In the genomic region with DNA sequence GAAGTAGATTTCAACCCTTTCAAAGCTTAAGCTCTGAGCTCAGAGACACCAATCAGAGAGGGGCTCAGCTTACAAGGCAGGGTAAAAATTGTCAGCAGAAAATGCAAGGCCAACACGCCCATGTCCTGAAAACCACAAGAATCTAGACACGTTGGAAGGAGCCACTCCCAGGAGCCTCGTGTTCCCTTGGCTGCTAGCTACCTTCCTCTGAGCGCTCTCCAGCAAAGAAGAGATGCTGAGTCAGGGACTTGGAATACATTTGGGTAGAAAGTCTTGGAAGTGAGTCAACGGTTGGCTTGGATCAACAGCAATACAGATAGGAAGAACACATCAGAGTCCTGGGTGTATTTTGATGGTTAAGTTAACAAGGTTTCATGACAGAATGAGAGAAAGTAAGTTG, we compare ENCODE assay signal across 15 mouse cellular contexts.
DNase-seq lines count a peak whose midpoint lies in the region; ATAC-seq and TF ChIP-seq lines count a peak whose summit lies in the region.
"Had no signal": no experiment of that assay in that cellular context is flagged by ENCODE, and none has a peak within 500 bp of the region (broad histone marks: within the 10 kb centered on the region; RNA-seq: fewer than 3 reads in every experiment).

No protein-coding gene starts in this region.

- no peak overlapping the region for H3K4me3 ChIP-seq in lung, adult 2 months (replicated peaks; ENCODE audit: extremely low read depth, low read depth, low read length)
- no peak overlapping the region for H3K4me3 ChIP-seq in midbrain, embryonic 16.5 days (ENCODE audit: low read depth, low read length)
- H3K4me3 ChIP-seq: hindbrain, embryonic 13.5 days; left cerebral cortex, adult 2 months; liver, embryonic 15.5 days; neural tube, embryonic 15.5 days had no signal

- WGBS in lung, adult 2 months = 35% methylated on average over 5 of the region's 5 CpGs
- WGBS in midbrain, embryonic 16.5 days = 79% methylated on average over 5 of the region's 5 CpGs

- H3K4me1 ChIP-seq in lung, adult 2 months (ENCODE audit: control insufficient read depth, insufficient read depth, low read length) = no peaks in the 10 kb centered on the region
- 0 out of 2 replicates have a peak, but pooled peaks cover 3% of the 10 kb centered on the region for H3K4me1 ChIP-seq in midbrain, embryonic 16.5 days (ENCODE audit: control insufficient read depth, insufficient read depth, low read length)
- H3K4me1 ChIP-seq: hindbrain, embryonic 13.5 days; liver, embryonic 15.5 days had no signal

- H3K27ac ChIP-seq in midbrain, embryonic 16.5 days (ENCODE audit: low read length) = no peak overlapping the region
- H3K27ac ChIP-seq: hindbrain, embryonic 13.5 days; left cerebral cortex, adult 2 months; liver, embryonic 15.5 days; neural tube, embryonic 15.5 days had no signal

- TF ChIP-seq POLR2A in lung, adult 2 months (IDR thresholded peaks at IDR 0.05; ENCODE audit: borderline replicate concordance, extremely low read depth, low read depth, low read length) = no peak

- TF ChIP-seq CTCF in lung, adult 2 months (IDR thresholded peaks at IDR 0.05; ENCODE audit: insufficient read depth, low read length) = no peak

- no peaks in the 10 kb centered on the region; the same call in 1 of the 2 replicates for H3K9me3 ChIP-seq in midbrain, embryonic 16.5 days (replicated peaks; ENCODE audit: control insufficient read depth, low read length, poor library complexity, severe bottlenecking)
- H3K9me3 ChIP-seq: hindbrain, embryonic 13.5 days; liver, embryonic 15.5 days; neural tube, embryonic 15.5 days had no signal

- ATAC-seq in midbrain, embryonic 16.5 days = no peak

- peak; percentile 44 for DNase-seq in adrenal gland, postnatal 10 days
- no peak for DNase-seq in adrenal gland, postnatal 4 days (ENCODE audit: low spot score in 2 of 2)
- DNase-seq in lung, adult 18-20 months = peak; percentile 65 to 76
- DNase-seq in lung, adult 2 months = no peak
- peak; percentile 58 for DNase-seq in brain, adult 2 months (ENCODE audit: low read depth, low spot score)
- DNase-seq in lung, postnatal 14 days = peak; percentile 40
- DNase-seq in layer of hippocampus, postnatal 25 days (ENCODE audit: extremely low spot score in 1 of 2, low spot score in 1 of 2) = no peak
- DNase-seq: B cell, adult 2 months; midbrain, embryonic 14.5 days; thymus, postnatal 4 days had no signal

- no peaks in the 10 kb centered on the region for H3K27me3 ChIP-seq in midbrain, embryonic 16.5 days (ENCODE audit: control insufficient read depth, insufficient read depth, low read depth, low read length)
- H3K27me3 ChIP-seq: liver, embryonic 15.5 days; neural tube, embryonic 15.5 days had no signal

- H3K4me2 ChIP-seq in midbrain, embryonic 16.5 days (ENCODE audit: low read length) = no peak overlapping the region
- H3K4me2 ChIP-seq: hindbrain, embryonic 13.5 days; liver, embryonic 15.5 days; neural tube, embryonic 15.5 days had no signal

- no peak overlapping the region for H3K9ac ChIP-seq in midbrain, embryonic 16.5 days (ENCODE audit: low read depth, low read length)
- H3K9ac ChIP-seq: hindbrain, embryonic 13.5 days; liver, embryonic 15.5 days; neural tube, embryonic 15.5 days had no signal

- no peaks in the 10 kb centered on the region for H3K36me3 ChIP-seq in midbrain, embryonic 16.5 days (ENCODE audit: control insufficient read depth, insufficient read depth, low read length)
- H3K36me3 ChIP-seq: hindbrain, embryonic 13.5 days; liver, embryonic 15.5 days; neural tube, embryonic 15.5 days had no signal

Comparison
In these comparisons a context has a peak if more than half of its experiments do, and no peak if none do; other contexts are left out.
1. DNase-seq: peak in adrenal gland, postnatal 10 days (single experiment), lung, adult 18-20 months (2 of 2), brain, adult 2 months (single experiment) and lung, postnatal 14 days (single experiment); none in adrenal gland, postnatal 4 days (0 of 2), lung, adult 2 months (single experiment) and layer of hippocampus, postnatal 25 days (0 of 2).